Mouse (Mus musculus) hindbrain, embryonic 15.5 days (tissue): ENCODE measurements around the gene Tmem106c. TPM values are rescaled to one million over a fixed set of nuclear protein-coding genes. Genes with fewer than 3 reads are reported as not detected.

ENCODE experiments used
- ATAC-seq: fragments of 200-750 bp; cut with Nextera tagmentation; 2 replicates; pipeline ENCODE4 v1.8.0; 2017; ENCODE audit warnings: low read depth, moderate number of reproducible peaks, moderate TSS enrichment; ENCODE audit not compliant: low FRiP score
- H3K27ac ChIP-seq: fragments of 300-500 bp; sonication (generic); replicated peaks from 2 replicates; pipeline ENCODE4 v1.5.1; 2015; ENCODE audit warnings: mild to moderate bottlenecking, inconsistent platforms
- H3K27me3 ChIP-seq: fragments of 300-500 bp; sonication (generic); 2 replicates; pipeline ENCODE4 v1.6.1; 2015; ENCODE audit warnings: control low read depth, inconsistent platforms
- H3K36me3 ChIP-seq: fragments of 300-500 bp; sonication (generic); 2 replicates; pipeline ENCODE4 v1.6.1; 2015; ENCODE audit warnings: control low read depth, inconsistent platforms
- H3K4me1 ChIP-seq: fragments of 300-500 bp; sonication (generic); replicated peaks from 2 replicates; pipeline ENCODE4 v1.6.1; 2015; ENCODE audit warnings: control low read depth, inconsistent platforms
- H3K4me2 ChIP-seq: fragments of 300-500 bp; sonication (generic); 2 replicates; pipeline ENCODE4 v1.6.1; 2015; ENCODE audit warnings: moderate library complexity, mild to moderate bottlenecking, inconsistent platforms
- H3K4me3 ChIP-seq: fragments of 300-500 bp; sonication (generic); 2 replicates; pipeline ENCODE4 v1.5.1; 2015; ENCODE audit warnings: mild to moderate bottlenecking, inconsistent platforms
- H3K9ac ChIP-seq: fragments of 300-500 bp; sonication (generic); 2 replicates; pipeline ENCODE4 v1.6.1; 2015; ENCODE audit warnings: inconsistent platforms
- H3K9me3 ChIP-seq: fragments of 300-500 bp; sonication (generic); 2 replicates; pipeline ENCODE4 v1.6.1; 2016; ENCODE audit warnings: control low read depth, inconsistent platforms
- whole genome bisulfite sequencing: fragments of 180-500 bp; shearing (Covaris S2); methylation state at CpG from one replicate; pipeline ENCODE4 v1.1.7; 2015; 5-methylcytosine and 5-hydroxymethylcytosine counted together
- polyA plus RNA-seq: library from polyadenylated mRNA; unstranded; fragments of >200 nt; fragmentation: Nextera tagmentation; extraction: Ambion mirVana; gene quantifications from 2 replicates; pipeline ENCODE4 v1.2.1, GENCODE M21; 2015

Tmem106c gene
- polyA plus RNA-seq, 1 experiment from 2014 or later, result 60.5 TPM

GRCm38 (mm10) chr15:97940088-97940487 is 23.9 kb upstream of the Tmem106c start:
- no peaks in the 10 kb centered on the region for H3K27me3 ChIP-seq

GRCm38 (mm10) chr15:97941306-97941705 is 22.7 kb upstream of the Tmem106c start:
- no peak overlapping the region for H3K4me2 ChIP-seq
- no peaks in the 10 kb centered on the region for H3K36me3 ChIP-seq
- no peaks in the 10 kb centered on the region for H3K9me3 ChIP-seq
- H3K9ac ChIP-seq, result no peak overlapping the region
- no peak for ATAC-seq
- H3K27me3 ChIP-seq, result no peaks in the 10 kb centered on the region
- H3K4me1 ChIP-seq, result no peaks in the 10 kb centered on the region
- no peak overlapping the region for H3K27ac ChIP-seq
- no peak overlapping the region for H3K4me3 ChIP-seq
- WGBS, result 91% methylated on average over 2 of the region's 2 CpGs

More at GRCm38 (mm10) chr15:97940088-97940487, 23.9 kb upstream of the Tmem106c start:
- ATAC-seq, result no peak
- no peak overlapping the region for H3K4me2 ChIP-seq
- no peak overlapping the region for H3K9ac ChIP-seq
- no peaks in the 10 kb centered on the region for H3K36me3 ChIP-seq
- H3K4me3 ChIP-seq, result no peak overlapping the region
- no peak overlapping the region for H3K27ac ChIP-seq
- WGBS, result 93% methylated on average over 2 of the region's 2 CpGs
- no peaks in the 10 kb centered on the region for H3K4me1 ChIP-seq
- H3K9me3 ChIP-seq, result no peaks in the 10 kb centered on the region

GRCm38 (mm10) chr15:97942538-97942937 is 21.5 kb upstream of the Tmem106c start:
- H3K4me3 ChIP-seq, result no peak overlapping the region
- no peak overlapping the region for H3K27ac ChIP-seq
- 86% methylated on average over 8 of the region's 8 CpGs for WGBS
- H3K4me2 ChIP-seq, result no peak overlapping the region
- H3K36me3 ChIP-seq, result no peaks in the 10 kb centered on the region
- H3K4me1 ChIP-seq, result no peaks in the 10 kb centered on the region
- ATAC-seq, result no peak
- H3K9ac ChIP-seq, result no peak overlapping the region
- no peaks in the 10 kb centered on the region for H3K27me3 ChIP-seq
- no peaks in the 10 kb centered on the region for H3K9me3 ChIP-seq

GRCm38 (mm10) chr15:97943356-97943755 is 20.6 kb upstream of the Tmem106c start:
- no peak overlapping the region for H3K9ac ChIP-seq

GRCm38 (mm10) chr15:97944919-97945574 is 19.0 kb upstream of the Tmem106c start:
- no peak for ATAC-seq
- no peak overlapping the region for H3K9ac ChIP-seq
- no peaks in the 10 kb centered on the region for H3K27me3 ChIP-seq
- no peak overlapping the region for H3K4me2 ChIP-seq
- H3K4me3 ChIP-seq, result no peak overlapping the region
- WGBS, result 80% methylated on average over 11 of the region's 11 CpGs
- no peaks in the 10 kb centered on the region for H3K9me3 ChIP-seq
- no peaks in the 10 kb centered on the region for H3K4me1 ChIP-seq
- no peak overlapping the region for H3K27ac ChIP-seq
- H3K36me3 ChIP-seq, result no peaks in the 10 kb centered on the region

More at GRCm38 (mm10) chr15:97943356-97943755, 20.6 kb upstream of the Tmem106c start:
- Histone ChIP-seq H3K27me3 (no peaks in the 10 kb centered on the region), H3K9me3 (no peaks in the 10 kb centered on the region), H3K4me1 (no peaks in the 10 kb centered on the region), H3K4me3 (no peak overlapping the region), H3K36me3 (no peaks in the 10 kb centered on the region), H3K4me2 (no peak overlapping the region), H3K27ac (no peak overlapping the region)
- ATAC-seq, result no peak
- WGBS, result 84% methylated on average over 8 of the region's 8 CpGs

- no peak for ATAC-seq
- Histone ChIP-seq H3K27me3 (no peaks in the 10 kb centered on the region), H3K4me1 (no peaks in the 10 kb centered on the region), H3K9me3 (no peaks in the 10 kb centered on the region), H3K27ac (no peak overlapping the region), H3K4me3 (no peak overlapping the region), H3K4me2 (no peak overlapping the region), H3K9ac (no peak overlapping the region), H3K36me3 (no peaks in the 10 kb centered on the region)
- 85% methylated on average over 11 of the region's 11 CpGs for WGBS
Measured at GRCm38 (mm10) chr15:97945656-97946315, 18.2 kb upstream of the Tmem106c start.

GRCm38 (mm10) chr15:97948720-97949119 is 15.3 kb upstream of the Tmem106c start:
- no peak overlapping the region for H3K4me2 ChIP-seq
- no peak overlapping the region for H3K4me3 ChIP-seq
- H3K27ac ChIP-seq, result no peak overlapping the region
- H3K36me3 ChIP-seq, result no peaks in the 10 kb centered on the region
- WGBS, result 46% methylated on average over 7 of the region's 7 CpGs
- H3K9ac ChIP-seq, result no peak overlapping the region
- no peak for ATAC-seq
- no peaks in the 10 kb centered on the region for H3K9me3 ChIP-seq
- H3K27me3 ChIP-seq, result no peaks in the 10 kb centered on the region
- H3K4me1 ChIP-seq, result peaks cover 7% of the 10 kb centered on the region; the same call in 1 of the 2 replicates

- Histone ChIP-seq H3K27ac (no peak overlapping the region), H3K4me2 (no peak overlapping the region), H3K4me1 (peaks cover 7% of the 10 kb centered on the region; the same call in 1 of the 2 replicates), H3K4me3 (no peak overlapping the region), H3K27me3 (no peaks in the 10 kb centered on the region), H3K9me3 (no peaks in the 10 kb centered on the region), H3K36me3 (no peaks in the 10 kb centered on the region), H3K9ac (no peak overlapping the region)
- 80% methylated on average over 3 of the region's 3 CpGs for WGBS
- ATAC-seq, result no peak
Measured at GRCm38 (mm10) chr15:97949706-97950105, 14.3 kb upstream of the Tmem106c start.

- WGBS, result 81% methylated on average over 7 of the region's 7 CpGs
- Histone ChIP-seq H3K4me2 (no peak overlapping the region), H3K27me3 (no peaks in the 10 kb centered on the region), H3K9ac (no peak overlapping the region), H3K4me1 (peaks cover 7% of the 10 kb centered on the region; the same call in 1 of the 2 replicates), H3K36me3 (no peaks in the 10 kb centered on the region), H3K4me3 (no peak overlapping the region), H3K9me3 (no peaks in the 10 kb centered on the region), H3K27ac (no peak overlapping the region)
- no peak for ATAC-seq
Measured at GRCm38 (mm10) chr15:97950240-97950639, 13.8 kb upstream of the Tmem106c start.

- Histone ChIP-seq H3K4me3 (no peak overlapping the region), H3K9ac (no peak overlapping the region), H3K4me2 (peak overlapping the region; percentile 39), H3K36me3 (no peaks in the 10 kb centered on the region), H3K27ac (no peak overlapping the region), H3K4me1 (peaks cover 11% of the 10 kb centered on the region; the same call in 1 of the 2 replicates), H3K9me3 (no peaks in the 10 kb centered on the region), H3K27me3 (no peaks in the 10 kb centered on the region)
- peak; percentile 57; the same call in 1 of the 2 replicates for ATAC-seq
- 15% methylated on average over 16 of the region's 16 CpGs for WGBS
Measured at GRCm38 (mm10) chr15:97952137-97952888, 11.7 kb upstream of the Tmem106c start.

- WGBS, result 70% methylated on average over 4 of the region's 4 CpGs
- peaks cover 11% of the 10 kb centered on the region; the same call in 1 of the 2 replicates for H3K4me1 ChIP-seq
- no peak overlapping the region for H3K27ac ChIP-seq
- peak overlapping the region; percentile 39 for H3K4me2 ChIP-seq
- no peak overlapping the region for H3K9ac ChIP-seq
- H3K36me3 ChIP-seq, result no peaks in the 10 kb centered on the region
- H3K4me3 ChIP-seq, result no peak overlapping the region
- no peaks in the 10 kb centered on the region for H3K27me3 ChIP-seq
- ATAC-seq, result no peak
- no peaks in the 10 kb centered on the region for H3K9me3 ChIP-seq
Measured at GRCm38 (mm10) chr15:97952889-97953189, 11.2 kb upstream of the Tmem106c start.

- no peak for ATAC-seq
- Histone ChIP-seq H3K27ac (no peak overlapping the region), H3K36me3 (no peaks in the 10 kb centered on the region), H3K4me3 (no peak overlapping the region), H3K9ac (no peak overlapping the region), H3K4me1 (peaks cover 11% of the 10 kb centered on the region; the same call in 1 of the 2 replicates), H3K27me3 (no peaks in the 10 kb centered on the region), H3K9me3 (no peaks in the 10 kb centered on the region), H3K4me2 (no peak overlapping the region)
- WGBS, result 82% methylated on average over 8 of the region's 8 CpGs
Measured at GRCm38 (mm10) chr15:97954671-97955070, 9.3 kb upstream of the Tmem106c start.
